Mouse (Mus musculus) adrenal gland, postnatal 10 days (tissue): ENCODE measurements around the gene Dap. TPM values are rescaled to one million over a fixed set of nuclear protein-coding genes. Genes with fewer than 3 reads are reported as not detected.

Experiments used
- DNase-seq: peaks from one replicate; pipeline ENCODE4 v3.0.0; 2021; ENCODE audit warnings: mixed read lengths
- total RNA-seq, 2 experiments: library from RNA; stranded (reverse); gene quantifications; 2 replicates each; pipeline ENCODE4 v1.2.3; 2021

Gene Dap
- total RNA-seq, 2 experiments from 2014 or later, result 71.1 to 81.2 TPM

GRCm38 (mm10) chr15:31237368-31237767 is 13.3 kb downstream of the Dap start:
- DNase-seq, result peak; percentile 61

DNA sequence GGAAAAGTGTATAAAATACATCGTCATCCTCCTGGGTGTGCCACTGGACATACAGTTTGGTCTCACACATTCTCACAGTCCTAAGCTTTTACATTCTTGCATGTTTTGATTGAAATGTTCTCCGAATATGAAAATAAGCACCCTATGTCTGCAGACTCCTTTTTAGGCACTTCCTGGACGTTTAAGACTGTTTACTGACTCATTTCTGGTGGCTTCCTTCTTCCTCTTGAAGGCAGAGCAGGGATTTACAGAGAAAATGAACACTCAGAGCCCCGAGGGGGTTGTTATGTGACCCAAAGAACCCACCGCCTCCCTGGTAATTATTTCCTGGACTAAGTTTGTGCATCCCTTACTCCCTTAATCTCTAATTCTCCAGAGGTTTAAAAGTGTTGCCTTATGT is 13.8 kb downstream of the Dap start:
- no peak for DNase-seq

DNA sequence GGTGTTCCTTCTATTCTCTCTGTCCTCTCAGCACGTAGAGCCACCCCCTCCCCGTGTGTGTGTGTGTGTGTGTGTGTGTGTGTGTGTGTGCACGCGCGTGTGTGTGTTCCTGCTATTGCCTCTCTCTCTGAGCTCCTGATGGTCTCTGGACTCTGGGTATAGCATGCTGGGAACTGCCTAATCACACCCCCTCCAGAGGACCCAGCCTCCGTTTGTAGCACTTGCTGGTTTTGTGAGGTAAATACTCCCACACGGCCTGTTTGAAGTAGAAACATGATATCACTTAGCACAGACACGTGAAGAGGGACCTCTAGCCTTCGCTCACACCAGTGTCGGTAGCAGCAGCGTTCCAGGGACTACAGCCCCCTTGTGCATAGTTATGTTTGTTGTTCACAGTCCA is 14.5 kb downstream of the Dap start:
- DNase-seq, result no peak

- DNase-seq, result no peak
These were observed 15.6 kb downstream of the Dap start for GRCm38 (mm10) chr15:31239713-31240112.

- no peak for DNase-seq
These were observed 16.1 kb downstream of the Dap start for GRCm38 (mm10) chr15:31240181-31240580.

- no peak for DNase-seq
These were observed 19.1 kb downstream of the Dap start for GRCm38 (mm10) chr15:31243260-31243659.

DNA sequence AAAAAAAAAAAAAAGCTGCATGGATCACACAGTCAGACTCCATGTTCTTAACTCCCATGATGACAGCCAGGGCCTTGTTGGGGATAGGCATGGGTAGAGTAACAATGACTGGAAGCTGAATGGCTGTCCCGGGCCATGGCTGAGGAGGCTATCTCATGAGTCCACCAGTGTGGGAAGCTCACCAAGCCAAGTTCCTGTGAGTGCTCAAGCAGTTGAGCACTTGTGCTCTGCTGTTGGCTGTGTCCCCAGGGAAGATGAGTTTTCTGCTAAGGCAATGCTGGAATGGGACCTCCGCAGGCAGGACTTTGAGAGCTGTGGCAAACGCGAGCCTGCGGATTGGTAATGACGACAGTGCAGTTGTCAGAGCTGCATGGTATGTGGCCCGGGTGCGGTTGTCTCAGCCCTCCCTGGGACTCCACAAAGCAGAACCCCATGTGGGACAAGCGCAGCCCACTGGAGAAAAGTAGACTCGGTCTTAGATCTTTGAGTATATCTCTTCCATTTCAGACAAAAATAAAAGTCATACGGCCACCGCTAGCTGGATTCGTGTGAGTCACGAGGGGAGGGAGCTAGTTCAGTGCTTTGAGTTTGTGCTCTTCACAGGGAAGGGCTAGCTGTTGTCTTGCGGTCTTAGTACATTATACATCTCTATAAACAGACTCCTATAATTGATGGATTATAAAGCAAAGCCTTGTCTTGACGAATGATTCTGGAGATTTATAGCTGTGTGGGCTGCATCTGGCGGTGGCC is 20.8 kb downstream of the Dap start:
- DNase-seq, result no peak

GRCm38 (mm10) chr15:31245934-31246333 is 21.8 kb downstream of the Dap start:
- DNase-seq, result no peak

DNA sequence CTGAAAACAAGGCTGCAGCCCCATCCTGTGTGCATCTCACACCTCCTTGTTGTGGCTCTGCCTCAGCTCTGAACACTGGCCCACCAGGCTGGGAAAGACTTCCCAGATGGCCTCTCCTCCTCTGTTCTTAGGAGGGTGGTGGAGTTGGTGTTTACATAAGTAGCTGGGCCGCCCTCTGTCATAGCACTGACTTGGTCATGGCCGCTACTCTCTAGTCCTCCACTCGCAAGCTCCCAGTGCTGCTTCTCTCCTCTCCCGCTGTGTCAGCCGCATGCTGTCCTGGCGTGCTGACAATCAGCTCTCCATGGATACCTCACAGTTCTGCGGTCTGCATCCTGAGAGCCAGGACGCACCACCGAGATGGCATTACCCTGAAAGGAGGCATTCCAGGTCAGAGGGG is 22.9 kb downstream of the Dap start:
- no peak for DNase-seq

GRCm38 (mm10) chr15:31248882-31249281 is 24.8 kb downstream of the Dap start:
- DNase-seq, result no peak

DNA sequence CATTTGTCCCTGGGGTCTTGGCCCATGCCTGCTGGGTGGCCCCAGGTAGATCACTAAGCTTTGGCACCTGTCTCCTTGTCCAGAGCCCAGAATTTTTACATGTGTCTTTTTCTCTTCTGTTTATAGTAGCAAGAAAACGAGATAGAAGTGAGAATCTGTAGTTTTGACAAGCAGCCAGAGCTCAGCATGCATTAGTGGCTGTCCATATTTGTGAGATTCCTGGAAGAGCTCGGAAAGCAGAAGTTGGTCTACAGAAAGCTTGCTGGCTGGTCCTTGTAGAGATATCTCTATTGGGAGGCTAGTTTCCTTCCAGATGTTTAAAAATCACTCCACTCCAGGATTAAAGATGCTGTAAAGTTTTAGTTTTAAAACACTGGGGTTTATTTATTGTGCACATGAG is 25.9 kb downstream of the Dap start:
- no peak for DNase-seq

DNA sequence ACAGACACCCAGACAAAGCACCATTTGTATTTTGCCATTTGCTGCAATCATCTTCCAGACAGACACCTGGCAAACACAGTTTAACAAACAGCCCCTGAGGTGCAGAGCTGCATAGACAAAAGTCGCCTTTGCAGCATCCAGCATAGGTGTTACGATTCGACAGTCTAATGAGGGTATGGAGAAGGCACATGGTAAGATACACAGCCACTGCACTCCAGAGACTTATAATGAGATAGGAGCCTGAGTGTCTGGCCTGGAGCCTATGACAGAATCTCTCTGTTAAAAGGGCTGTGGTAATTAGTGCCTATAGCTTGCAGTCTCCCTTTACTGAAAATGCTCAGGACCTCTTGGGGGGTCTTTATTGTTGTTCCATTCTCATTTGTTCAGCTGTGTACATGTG is 26.6 kb downstream of the Dap start:
- no peak for DNase-seq

DNA sequence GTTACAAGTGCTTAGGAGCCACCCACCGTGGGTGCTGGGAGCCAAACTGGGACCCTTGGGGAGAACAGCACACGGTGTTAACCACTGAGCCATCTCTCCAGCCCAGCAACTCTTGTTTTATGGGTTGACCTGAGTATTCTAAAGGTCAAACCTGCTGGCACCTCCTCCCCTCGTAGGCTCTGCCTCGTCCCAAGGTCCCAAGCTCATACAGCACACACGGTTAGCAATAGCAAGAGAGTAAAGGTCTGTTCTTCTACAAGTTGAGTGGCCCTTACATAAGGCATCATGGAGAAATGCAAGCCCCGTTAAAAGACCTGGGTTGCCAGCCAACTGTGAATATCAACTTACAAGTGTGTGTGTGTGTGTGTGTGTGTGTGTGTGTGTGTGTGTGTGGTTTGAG is 27.1 kb downstream of the Dap start:
- DNase-seq, result no peak

GRCm38 (mm10) chr15:31252590-31253311 is 28.6 kb downstream of the Dap start:
- DNase-seq, result no peak

- no peak for DNase-seq
These were observed 29.3 kb downstream of the Dap start for GRCm38 (mm10) chr15:31253380-31253779.

- DNase-seq, result no peak
These were observed 29.8 kb downstream of the Dap start for GRCm38 (mm10) chr15:31253963-31254362.

- peak; percentile 22 for DNase-seq
These were observed 30.9 kb downstream of the Dap start for GRCm38 (mm10) chr15:31254939-31255535.

- no peak for DNase-seq
These were observed 31.6 kb downstream of the Dap start for GRCm38 (mm10) chr15:31255762-31256161.

GRCm38 (mm10) chr15:31257329-31257728 is 33.2 kb downstream of the Dap start:
- DNase-seq, result no peak

GRCm38 (mm10) chr15:31258029-31258692 is 34.0 kb downstream of the Dap start:
- DNase-seq, result no peak

- peak; percentile 19 for DNase-seq
These were observed 34.8 kb downstream of the Dap start for GRCm38 (mm10) chr15:31258693-31259439.

DNA sequence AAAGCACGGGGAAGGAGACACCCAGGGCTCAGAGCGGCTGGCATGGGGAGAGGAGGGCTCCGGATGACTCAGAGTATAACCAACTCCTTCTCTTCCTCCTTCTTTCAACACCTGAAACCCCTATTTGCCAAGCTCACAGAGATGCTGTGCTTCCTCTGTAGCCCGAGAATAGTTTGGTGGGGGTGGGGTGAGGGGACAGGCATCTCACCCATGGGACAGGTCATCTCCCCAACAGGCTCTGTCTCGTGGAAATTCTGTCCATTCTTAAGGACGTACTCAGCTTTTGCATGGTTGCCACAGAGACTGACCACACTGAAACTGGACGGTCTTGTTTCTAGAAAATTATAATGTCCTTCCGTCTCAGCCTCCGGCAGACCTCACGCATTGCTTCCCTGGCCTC is 37.0 kb downstream of the Dap start:
- no peak for DNase-seq
